Mouse (Mus musculus) left cerebral cortex, postnatal 10 days (tissue): Measurements from ENCODE around the gene Casz1. TPM values are rescaled to one million over a fixed set of nuclear protein-coding genes. Genes with fewer than 3 reads are reported as not detected.

Experiments used
- DNase-seq, 2 experiments: peaks; one replicate each; pipeline ENCODE4 v3.0.0; 2021 to 2022; ENCODE audit warnings: low spot score in 2 of 2, mixed read lengths in 1 of 2; ENCODE audit errors: extremely low spot score in 1 of 2
- intact Hi-C: fragments of 180-260 bp; cut with DNase I; formaldehyde crosslinking; loops from one replicate; pipeline ENCODE4 v1.15.1; 2025
- total RNA-seq, 2 experiments: library from RNA; stranded (reverse); gene quantifications; 2 replicates each; pipeline ENCODE4 v1.2.3; 2021

The Casz1 gene
- 1 to 10 TPM; 1.1 to 1.6 TPM for total RNA-seq

- peak; percentile 78 to 92 for DNase-seq
- intact Hi-C loops = no loop called here
These were observed at the start of gene Casz1 for GRCm38 (mm10) chr4:148804137-148804779. TSS of gene Casz1 (plus strand) at chr4:148804429.

- intact Hi-C loops = no loop called here
- DNase-seq = no peak
These were observed 45.4 kb upstream of the Casz1 start for GRCm38 (mm10) chr4:148758863-148759262.

GRCm38 (mm10) chr4:148760152-148760551 lies 44.1 kb upstream of the Casz1 start:
- DNase-seq = no peak
- intact Hi-C loops = no loop called here

DNA sequence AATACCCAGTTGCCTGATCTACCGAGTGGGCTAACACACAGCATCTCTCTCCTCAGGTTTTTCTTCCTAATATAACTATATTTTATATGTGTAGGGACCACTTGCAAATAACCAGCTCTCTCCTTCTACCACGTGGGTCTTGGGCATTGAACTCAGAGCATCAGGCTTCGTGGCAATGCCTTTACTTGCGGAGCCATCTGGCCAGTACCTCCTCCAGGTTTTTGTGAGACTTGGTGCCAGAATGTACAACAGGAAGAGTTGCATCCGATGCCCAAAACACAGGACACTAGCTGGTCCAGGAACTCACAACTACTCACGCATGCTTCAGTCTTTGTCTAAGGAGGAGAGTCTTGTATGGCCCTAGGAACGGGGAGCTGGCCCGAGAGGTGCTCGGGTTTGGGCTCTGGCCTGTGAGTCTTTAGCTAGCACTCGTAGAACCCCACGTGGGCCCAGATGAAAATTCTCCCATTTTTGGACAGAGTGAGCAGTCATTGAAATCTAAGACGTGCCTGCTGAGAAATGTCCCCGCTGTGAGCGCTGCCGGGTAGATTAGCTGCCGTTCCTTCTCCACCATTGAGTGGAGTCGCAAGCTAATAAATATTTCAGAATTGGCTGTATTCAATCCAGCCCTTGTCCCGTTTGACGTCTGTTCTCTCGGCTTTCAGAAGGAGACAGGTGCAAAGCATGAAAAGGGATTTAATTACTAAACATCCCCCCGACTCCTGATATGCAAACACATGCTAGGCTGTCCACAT lies 38.0 kb upstream of the Casz1 start:
- intact Hi-C loops = no loop called here

DNA sequence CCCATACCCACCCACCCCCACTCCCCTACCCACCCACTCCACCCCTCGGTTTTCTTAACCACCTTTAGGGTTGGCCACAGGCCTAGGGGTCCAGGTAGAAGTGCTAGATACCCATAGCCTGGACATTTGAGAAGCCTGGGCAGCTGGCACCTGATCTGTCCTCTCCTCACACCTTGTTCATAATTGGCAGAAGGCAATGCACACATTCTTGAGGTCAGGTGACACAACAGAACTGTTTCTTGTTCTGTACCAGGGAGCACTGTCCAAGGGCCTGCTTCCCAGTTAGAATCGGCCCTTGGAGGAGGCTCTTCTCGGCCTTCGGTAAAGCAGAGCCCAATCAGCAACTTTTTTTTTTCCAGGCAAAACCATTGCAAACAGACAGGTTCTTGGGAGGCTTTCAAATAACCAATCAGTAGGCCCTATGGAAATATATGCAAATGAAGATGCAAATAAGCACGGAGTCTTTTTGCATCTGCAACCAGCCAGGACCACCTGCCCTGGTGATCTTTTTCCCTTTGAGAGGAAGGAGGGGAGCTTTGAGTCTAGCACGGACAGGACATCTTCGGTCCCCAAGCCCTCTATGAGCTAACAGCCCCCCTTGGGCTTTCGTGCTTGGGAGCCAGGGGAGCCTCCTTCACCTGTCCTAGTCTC lies 36.4 kb upstream of the Casz1 start:
- intact Hi-C loops = no loop called here
- no peak for DNase-seq

More for the DNA sequence above, 38.0 kb upstream of the Casz1 start:
- DNase-seq = no peak

GRCm38 (mm10) chr4:148768649-148769048 lies 35.6 kb upstream of the Casz1 start:
- DNase-seq = no peak
- intact Hi-C loops = no loop called here

DNA sequence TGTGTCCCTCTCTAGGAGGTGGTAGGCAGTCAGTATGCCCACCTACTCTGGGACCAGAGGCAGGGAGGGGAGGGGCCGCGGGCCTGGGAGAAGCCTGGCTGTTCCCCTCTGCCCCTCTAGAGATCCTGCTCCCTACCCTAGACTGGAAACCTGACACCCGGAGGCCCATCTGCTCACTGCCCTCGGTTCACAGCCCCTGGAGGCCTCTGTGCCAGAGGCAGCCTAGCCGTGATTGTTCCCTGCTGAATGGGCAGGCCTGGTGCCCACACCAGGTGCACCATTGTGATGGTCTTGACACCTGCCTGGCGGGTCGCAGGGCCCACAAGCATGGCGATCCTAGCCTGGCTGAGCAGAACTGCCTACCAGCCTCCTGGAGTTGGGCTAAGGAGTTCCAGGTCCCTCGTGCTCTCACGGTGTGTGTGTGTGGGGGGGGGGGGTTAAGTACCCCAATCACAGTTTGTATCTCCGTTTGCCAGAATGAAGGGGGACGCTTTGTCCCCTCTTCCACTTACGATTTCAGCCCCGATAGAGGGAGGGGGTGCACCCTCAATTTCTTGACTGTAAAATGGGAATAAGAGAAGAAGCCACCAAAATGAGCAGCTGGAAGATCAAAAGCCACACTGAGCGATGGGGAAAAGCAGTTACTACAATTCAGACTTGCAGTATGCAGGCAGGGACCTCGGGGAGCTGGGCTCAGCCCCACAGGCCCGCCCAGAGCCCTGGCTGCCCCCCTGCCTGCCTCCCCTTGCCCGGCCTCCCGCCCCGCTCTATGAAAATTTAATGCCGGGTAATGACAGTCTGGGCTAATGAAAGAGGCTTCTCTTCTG lies 33.4 kb upstream of the Casz1 start:
- intact Hi-C loops = no loop called here
- DNase-seq = no peak

DNA sequence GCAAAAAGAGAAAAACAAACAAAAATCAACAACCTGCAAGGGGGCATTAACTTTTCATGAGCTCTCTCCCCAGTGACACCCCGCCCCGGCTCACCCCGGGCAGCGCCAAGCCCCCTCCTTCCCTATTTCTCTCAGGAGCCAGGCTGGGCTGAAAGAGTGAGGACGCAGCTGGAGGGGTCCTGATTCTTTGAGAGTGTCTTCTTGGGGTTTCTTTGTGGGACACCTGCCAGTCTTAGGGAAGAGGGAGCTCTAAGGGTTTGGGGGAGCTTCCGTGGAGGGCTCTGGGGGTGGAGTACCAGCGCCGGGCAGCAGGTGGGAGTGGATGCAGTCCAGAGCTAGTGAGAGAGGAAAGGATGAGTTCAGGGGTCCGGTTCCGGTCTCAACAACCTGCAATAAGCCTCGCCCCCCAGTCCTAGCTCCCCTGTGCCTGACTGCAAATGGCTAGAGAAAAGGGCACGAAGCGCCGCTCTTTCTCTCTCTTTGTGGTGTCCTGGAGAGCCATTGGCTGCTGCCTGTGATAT lies 32.8 kb upstream of the Casz1 start:
- intact Hi-C loops = no loop called here
- no peak for DNase-seq

- intact Hi-C loops = no loop called here
- no peak for DNase-seq
These were observed 31.6 kb upstream of the Casz1 start for GRCm38 (mm10) chr4:148772658-148773057.

DNA sequence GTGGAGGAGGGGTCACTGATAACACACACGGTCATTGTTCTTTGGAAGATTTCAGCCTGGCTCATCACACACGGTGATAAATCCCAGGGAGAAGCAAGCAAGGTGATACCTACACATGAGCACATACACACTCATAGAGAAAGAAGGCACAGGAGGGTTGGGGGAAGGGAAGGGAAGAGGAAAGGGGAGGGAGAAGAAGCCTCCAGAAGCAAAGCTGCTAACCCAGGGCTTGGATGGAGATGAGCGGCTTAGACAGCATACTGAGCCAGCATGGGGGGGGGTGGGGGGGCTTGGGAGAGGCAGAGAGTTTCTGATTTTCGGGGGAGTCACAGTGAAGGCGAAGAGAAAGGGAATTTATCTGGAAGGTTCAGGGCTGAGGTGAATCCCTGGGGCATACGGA lies 30.2 kb upstream of the Casz1 start:
- intact Hi-C loops = no loop called here
- DNase-seq = no peak

DNA sequence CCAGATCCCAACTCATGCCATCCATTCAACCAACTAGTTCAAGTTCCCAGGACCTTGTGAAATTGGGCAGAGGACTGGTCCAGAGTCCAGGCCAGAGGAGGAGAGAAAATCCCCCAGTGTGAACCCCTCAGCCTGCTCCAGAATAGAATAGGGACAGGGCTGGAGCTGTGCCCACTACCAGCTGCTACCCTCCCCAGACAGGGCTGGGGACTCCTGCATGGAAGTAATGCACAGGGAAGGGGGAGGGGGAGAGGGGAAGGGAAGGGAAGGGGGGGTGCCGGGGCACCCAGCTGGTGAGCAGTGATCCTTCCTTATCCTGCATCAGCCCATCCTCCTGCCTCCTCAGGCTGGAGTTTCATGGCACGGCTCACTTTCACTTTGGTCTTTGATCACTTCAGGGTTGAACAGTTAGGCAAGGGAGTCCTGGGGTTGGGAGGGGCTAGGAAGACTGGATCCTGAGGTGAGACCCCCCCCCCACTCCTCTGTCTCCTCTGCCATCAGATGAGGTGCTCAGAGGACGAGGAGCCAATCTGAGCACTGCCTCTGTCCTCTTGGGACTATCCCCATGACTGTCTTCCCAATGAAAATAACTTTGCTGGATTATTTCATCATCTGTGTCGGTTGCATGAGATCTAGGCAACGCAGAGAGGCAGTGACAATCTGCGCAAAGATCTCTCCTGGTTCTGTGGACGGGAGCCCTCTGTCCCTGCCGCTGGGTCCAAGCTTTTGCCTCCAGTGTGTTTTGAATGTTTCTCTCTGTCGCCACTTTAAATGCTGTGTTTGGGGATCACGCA lies 28.6 kb upstream of the Casz1 start:
- intact Hi-C loops = no loop called here
- DNase-seq = no peak

GRCm38 (mm10) chr4:148780097-148780621 lies 24.1 kb upstream of the Casz1 start:
- intact Hi-C loops = no loop called here
- no peak for DNase-seq

DNA sequence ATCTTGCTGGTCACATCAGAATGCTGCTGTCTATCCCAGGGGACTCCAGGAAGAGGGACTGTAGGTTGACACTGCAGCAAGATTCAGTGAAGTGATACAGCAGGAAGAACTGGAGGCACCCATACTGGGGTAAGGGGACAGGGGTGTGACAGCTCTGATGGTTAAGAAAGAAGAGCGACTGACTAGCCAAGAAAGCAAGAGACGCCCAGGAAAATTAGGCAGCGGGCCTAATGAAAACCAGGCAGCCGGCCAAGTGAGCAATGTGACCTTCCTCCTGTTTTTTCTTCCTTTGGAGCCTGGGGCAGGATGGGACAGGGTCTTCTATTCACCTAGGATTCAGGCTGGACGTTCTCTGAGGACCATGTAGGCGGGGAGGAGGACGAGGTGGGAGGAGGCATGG lies 22.7 kb upstream of the Casz1 start:
- intact Hi-C loops = no loop called here
- DNase-seq = peak in 1 of 2 experiments; percentile 13

- no peak for DNase-seq
- intact Hi-C loops = no loop called here
These were observed 21.3 kb upstream of the Casz1 start for GRCm38 (mm10) chr4:148782880-148783279.

DNA sequence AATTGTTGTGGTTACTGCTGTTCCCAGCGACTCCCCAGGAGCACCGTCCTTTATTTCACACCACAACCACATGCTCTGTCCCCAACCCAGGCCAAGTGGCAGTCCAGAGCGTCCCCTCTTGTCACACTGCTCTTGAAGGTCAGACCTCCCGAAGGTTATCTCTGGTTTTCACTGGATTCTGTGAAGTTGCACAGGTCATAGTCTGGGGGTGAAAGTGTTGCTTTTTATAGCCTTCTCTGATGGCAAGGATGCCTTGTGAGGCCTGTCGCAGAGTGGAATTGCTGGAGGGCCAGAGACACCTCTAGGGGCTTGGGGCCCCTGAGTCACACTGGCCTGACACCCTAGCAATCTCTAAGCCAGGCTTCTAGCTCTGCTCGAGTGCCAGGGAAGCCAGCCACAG lies 20.5 kb upstream of the Casz1 start:
- intact Hi-C loops = no loop called here
- no peak for DNase-seq

DNA sequence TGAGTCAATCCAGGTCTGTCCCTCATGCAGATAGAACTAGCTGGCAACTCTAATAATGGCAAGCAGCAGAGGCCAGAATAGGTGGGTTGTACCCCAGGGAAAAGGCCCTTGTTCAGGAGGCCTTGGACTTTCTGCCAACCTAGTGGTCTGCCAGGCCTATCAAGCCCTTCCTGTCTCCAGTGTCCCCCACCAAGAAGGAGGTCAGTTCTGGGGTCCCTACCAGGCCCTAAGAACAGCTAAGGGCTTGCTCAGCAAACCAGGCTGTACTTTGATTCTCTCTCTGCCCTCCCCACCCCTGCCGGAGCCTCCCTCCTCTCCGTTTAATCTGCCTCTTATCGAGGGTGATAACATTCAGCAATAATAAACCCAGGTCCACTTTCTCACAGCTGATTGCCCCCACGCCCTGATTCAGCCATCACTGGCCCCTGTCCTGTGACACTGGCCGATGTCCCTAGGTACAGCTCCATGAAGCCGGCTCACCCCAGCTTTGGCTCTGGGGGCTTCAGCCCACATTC lies 19.1 kb upstream of the Casz1 start:
- intact Hi-C loops = no loop called here
- no peak for DNase-seq

DNA sequence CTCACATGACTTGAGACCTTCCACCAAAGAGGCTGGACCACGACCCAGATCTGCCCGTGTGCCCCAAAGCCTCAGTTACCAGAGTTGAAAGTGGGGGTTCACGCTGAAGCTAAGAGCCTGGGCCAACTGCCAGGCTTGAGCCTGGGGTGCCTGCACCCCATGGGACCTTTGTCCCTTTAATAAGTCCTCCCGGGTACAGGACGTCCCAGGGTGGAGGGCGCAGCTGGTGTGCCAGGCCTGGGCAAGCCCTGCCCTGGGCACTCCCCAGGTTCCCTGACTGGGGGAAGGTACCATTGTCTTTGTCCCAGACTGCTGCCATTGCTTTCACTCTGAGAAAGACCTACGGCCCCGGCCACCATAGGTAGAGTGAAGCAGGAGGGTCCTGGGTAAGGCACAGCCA lies 18.2 kb upstream of the Casz1 start:
- intact Hi-C loops = no loop called here
- no peak for DNase-seq

DNA sequence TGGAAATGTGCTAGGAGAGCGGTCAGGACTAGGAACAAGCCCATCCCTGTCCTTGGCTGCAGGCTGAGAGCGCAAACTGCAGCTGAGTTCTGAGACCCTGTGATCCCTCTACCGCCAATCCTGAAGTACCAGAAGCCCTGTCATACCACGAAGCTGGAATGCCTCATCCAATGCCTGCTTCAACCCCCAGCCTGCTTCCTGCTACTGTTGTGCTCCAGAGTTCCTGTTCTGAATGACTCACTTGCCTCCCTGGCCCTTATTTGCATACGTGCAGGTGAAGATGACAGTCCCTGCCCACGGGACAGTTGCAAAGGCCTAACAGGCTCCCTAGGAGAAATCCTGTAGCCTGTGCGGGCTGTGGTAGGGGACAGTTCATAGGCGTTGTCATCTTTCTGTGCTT lies 13.3 kb upstream of the Casz1 start:
- no peak for DNase-seq
- intact Hi-C loops = no loop called here
